Mouse (Mus musculus): ENCODE measurements around the gene Fbln1.

The Fbln1 gene

DNA sequence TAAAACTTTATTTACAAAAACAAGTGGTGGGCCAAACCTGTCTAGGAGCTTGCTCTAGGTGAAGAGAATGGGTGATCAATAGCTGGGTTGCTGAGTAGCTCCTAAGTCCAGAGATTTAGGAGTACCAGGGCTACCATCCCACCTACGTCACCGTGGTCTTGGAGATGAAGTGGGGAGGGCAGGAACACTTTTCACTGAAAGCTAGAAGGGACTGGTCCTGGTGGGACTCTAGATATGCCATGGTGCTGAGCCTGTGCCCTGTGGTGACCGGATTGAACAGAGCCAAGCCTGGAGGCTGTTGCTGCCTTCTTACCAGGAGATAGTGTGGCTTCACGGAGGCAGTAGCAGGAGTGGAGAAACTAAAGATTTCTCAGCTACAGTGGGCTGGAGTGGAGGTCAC lies 34.3 kb downstream of the Fbln1 start:
- no peak for DNase-seq

DNA sequence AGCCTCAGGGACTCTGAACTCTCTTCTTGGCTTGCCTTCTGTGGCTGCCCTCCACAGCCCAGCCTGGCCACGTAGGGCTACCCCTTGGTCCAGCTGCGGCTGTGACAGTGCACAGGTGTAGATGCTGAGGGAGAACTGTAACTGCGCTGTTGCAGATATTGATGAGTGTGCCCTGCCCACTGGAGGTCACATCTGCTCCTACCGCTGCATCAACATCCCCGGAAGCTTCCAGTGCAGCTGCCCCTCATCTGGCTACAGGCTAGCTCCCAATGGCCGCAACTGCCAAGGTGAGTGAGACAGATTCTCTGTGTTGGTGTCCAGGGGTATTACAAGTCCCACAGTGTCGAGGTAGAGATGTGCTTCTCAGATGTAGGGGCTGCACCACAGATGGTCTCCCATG lies 36.1 kb downstream of the Fbln1 start:
- no peak for DNase-seq

- DNase-seq, result peak; percentile 41
Observed at GRCm38 (mm10) chr15:85244414-85245161, 38.8 kb downstream of the Fbln1 start.

DNA sequence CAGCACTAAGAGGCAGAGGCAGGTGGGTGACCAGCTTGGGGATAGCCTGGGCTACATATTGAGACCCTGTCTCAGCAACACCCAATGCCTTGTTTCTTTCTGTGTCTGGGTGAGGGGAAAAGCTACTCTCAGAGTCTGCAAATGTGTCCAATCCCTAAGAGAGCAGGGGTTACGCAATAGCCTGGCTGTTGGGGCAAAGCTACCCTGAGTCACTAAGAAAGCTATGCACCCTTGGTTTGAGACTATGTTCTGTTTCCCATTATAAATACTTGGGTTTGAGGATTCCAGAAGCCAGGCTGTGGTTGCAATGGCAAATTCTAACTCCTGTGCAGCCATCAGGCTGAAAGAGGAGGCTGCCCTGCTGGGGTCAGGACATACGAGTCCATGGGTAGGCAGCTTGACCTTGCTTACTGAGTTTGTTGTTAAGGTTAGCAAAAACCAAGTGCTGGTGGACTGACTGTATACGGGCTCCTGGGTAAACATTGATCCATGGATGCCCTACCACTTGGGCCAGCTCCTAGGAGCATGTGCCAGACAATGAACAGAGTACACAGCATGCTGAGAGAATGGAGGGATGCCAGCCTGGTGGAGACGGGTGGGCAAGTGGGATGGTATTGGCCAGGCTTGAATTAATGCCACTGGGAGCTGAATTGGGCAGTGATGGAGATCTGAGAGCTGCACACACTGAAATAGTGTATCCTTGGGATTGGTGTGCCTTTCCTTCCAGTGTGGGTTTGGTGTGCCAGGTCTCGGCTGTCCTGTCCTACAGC lies 39.7 kb downstream of the Fbln1 start:
- peak; percentile 30 for DNase-seq

- no peak for DNase-seq
Observed at GRCm38 (mm10) chr15:85246016-85246415, 40.3 kb downstream of the Fbln1 start.

DNA sequence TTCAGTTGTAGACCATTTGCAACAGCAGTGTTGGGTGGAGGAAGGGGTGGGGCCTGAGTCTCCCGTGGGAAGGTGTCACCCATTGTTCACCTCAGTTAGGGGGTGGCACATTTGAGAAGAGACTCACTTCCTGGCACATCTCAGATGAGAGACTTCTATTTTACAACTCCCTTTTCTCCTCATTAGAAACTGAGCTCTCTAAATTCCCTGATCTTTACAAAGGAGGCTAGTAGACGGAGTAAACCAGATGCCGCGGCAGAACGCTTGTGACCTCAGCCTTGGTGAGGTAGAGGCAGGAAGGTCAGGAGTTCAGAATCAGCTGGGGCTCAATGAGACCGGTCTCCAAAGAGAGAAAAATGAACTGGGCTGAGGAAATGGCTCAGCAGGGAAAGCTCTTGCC lies 41.2 kb downstream of the Fbln1 start:
- no peak for DNase-seq

GRCm38 (mm10) chr15:85248311-85248710 lies 42.6 kb downstream of the Fbln1 start:
- no peak for DNase-seq

DNA sequence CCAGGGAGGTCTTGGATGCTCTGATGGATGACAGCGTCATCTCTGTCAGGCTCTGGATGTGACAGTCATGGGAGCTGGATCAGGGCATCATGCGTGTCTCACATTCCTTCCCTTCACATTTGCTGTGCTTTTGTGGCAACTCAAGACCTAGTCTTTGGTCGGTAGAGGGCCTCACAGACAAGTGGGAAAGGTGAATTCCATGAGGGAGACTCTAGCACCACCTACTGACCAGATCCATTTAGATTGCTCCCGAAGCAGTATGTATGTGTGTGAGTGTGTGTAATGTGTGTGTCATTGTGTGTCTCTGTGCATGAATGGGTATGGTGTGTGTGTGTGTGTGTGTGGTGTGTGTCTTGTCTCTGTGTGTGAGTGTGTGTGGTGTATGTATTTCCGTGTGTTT lies 43.5 kb downstream of the Fbln1 start:
- peak; percentile 87 for DNase-seq

DNA sequence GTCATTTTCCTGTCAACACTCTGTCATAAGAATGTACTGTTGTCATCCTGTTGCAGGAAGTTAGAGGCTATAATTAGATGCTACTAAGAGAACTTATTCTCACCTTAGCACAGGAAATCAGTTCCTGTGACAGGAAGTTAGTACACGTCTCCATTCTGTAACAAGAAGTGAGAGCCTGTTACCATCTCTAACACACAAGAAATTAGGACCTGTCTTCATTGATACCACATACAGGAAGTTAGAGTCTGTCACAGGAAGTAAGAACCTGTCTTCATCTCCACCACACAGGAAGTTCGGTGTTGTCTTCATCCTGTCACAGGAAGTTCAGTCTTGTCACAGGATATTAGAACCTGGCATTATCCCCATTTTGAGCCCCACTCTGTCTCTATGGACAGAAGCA lies 44.7 kb downstream of the Fbln1 start:
- DNase-seq, result no peak

- DNase-seq, result no peak
Observed at GRCm38 (mm10) chr15:85252476-85252875, 46.7 kb downstream of the Fbln1 start.

GRCm38 (mm10) chr15:85257775-85258429 lies 52.2 kb downstream of the Fbln1 start:
- DNase-seq, result peak; percentile 74

DNA sequence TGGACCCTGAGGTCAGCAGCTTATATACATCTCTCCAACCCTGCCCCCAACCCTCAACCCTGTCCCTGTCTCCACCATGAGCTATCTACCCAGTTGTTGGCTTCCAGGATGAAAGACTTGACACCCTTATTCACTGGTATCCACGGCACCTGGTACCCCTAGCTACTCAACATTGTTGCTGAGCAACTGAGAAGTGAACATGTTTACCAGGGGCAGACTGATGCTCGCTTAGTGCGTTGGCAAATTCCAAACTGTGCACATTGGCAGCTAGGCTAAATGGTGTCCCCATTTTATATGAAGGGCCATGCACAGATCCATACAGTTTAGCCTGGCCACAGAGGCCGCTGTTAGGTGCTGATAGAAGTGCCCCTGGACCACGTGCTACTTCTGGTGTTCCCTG lies 57.1 kb downstream of the Fbln1 start:
- no peak for DNase-seq

DNA sequence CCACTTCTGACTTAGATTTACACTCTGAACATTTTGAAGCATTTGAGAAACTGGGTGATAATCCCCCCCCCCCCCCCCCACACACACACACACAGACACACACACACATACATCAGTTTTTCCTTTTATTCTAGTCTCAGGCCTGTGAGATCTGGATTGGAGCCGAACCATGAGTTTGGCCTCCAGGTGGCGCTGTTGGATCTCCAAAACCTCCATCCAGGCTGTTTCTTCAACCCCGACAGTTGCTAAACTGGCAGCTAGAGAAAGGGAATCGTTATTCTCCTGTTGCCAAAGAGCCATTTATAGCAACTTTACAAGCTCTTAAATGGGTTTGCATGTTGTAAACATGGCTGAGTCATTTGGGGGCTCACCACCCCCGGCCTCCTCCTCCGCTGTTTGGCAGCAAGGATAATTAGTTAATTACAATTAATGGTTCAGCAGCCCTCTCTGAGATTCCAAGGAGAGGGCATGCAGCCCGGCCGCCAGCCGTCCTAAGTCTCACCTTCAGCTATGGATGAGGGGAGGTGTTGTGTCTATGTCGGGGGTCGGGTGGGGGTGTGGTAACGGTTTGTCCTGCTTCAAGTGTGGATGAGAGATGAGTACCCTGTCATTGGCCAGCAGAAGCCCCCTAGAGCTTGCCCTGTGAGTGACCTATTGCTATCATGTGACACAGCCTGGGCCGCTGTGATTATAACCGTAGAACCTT lies 61.1 kb downstream of the Fbln1 start:
- DNase-seq, result peak; percentile 91

GRCm38 (mm10) chr15:85267891-85268290 lies 62.1 kb downstream of the Fbln1 start:
- peak; percentile 40 for DNase-seq

DNA sequence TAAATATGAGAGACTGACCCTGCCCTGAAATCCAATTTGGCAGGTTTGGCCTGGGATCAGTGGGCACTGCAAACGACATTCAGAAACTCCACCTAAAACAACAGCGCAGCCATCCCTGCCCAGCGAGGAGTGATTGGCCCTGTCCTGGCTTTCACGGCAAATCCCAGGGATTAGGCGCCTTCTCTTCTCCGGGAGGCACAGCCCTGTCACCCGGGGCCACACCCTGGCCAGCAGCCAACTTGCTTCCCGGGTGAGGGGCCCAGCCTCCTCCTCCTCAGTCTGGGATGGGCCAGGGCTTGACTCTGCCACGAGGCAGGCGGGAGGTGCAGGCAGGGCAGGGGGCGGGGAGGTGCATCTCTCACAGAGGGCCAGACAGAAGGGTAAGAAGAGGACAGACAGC lies 67.2 kb downstream of the Fbln1 start:
- no peak for DNase-seq

DNA sequence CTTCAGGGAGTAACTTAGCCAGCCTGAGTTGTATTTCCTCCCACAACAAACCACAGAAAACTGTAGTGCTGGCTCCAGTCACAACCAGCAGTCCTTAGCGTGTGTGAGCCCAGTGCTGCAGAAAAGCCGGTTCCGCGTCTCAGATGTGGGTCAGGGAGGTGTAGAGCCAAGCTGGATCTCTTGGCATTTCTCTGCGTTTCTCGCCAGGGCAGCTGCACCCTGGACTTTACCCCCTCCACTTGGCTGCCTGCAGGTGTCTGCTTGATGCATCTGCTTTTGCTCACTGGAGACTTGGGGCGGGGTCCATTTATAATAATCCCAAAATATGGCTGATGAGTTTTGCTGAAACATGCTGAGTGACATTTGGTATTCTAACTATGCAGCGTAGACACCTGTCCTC lies 71.5 kb downstream of the Fbln1 start:
- DNase-seq, result peak; percentile 79

DNA sequence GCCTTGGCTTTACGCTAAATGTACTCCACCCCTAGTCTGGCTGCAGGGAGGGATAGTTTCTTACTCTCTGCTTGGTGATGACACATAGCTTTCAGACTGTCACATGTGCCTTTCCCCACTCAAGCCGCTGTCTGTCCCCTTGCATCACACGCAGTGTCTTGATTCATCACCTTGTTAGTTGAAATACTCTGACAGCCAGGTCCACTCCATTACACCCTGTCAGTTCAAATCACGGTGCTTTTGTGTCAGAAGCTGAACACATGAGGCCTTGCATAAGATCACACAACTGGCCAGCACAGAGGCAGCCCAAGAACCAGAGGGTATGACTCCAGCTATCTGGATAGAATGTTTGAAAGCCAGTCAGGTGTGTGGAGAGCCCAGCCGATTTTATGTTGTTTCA lies 73.2 kb downstream of the Fbln1 start:
- DNase-seq, result no peak

DNA sequence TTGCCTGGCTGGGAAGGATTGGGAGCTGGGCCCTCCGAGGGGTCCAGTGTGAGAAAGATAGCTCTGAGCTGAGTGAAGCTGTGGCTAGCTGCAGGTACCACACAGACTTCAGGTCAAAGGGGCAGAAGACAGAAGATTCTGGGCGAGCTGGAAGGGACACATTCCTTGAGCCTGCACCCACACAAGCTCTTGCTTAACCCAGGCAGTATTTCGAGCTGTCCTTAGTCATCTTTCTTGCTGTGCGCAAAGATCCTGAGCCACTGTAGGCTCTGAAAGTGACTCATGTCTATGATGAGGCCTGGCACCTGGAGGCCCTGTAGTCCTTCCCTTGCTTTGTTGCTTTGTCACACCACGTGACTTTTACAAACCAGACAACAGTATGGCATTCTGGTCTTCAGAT lies 76.3 kb downstream of the Fbln1 start:
- DNase-seq, result no peak

- DNase-seq, result no peak
Observed at GRCm38 (mm10) chr15:85284651-85285050, 78.9 kb downstream of the Fbln1 start.

DNA sequence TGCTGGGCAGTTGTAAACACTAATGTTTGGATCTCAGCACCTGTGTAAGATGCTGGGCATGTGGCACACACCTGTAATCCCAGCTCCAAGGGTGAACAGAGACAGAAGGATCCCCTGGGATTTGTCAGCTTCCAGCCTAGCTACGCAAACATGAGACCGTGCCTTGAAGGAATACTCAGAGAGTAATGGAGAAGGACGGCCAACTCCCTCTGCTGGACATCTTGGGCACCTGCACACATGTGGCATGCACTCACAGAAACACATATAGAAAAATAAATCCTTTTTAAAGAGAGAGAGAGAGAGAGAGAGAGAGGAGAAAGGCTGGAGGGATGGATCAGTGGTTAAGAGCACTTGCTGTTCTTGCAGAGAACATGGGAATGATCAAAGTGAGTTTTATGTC lies 88.9 kb downstream of the Fbln1 start:
- DNase-seq, result peak; percentile 21

DNA sequence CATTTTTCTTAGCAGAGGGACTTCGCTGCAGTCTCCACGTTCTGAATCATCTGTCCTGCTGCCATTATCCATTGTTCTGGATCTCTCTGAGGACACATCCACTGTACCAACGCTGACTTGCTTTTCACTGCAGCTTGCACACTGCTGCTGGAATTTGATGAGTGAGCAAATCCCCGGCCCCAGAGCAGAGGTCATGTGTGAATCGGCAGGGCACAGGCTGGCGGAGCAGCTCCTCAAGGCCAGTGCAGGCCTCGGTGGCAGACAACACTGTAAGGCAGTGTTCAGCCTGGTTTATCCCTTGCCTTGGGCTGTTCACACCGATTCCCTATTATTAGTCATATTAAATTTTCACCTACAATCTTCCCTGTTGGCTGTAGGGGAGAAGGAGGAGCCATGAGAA lies 89.8 kb downstream of the Fbln1 start:
- peak; percentile 56 for DNase-seq

GRCm38 (mm10) chr15:85295977-85296376 lies 90.2 kb downstream of the Fbln1 start:
- no peak for DNase-seq

- peak; percentile 28 for DNase-seq
Observed at GRCm38 (mm10) chr15:85296538-85296937, 90.8 kb downstream of the Fbln1 start.
